Mouse (Mus musculus) megakaryocyte, embryonic 14.5 days (primary cell): ENCODE results near the gene Sohlh2. TPM values are rescaled to one million over a fixed set of nuclear protein-coding genes. Genes with fewer than 3 reads are reported as not detected.

Experiments used
- H3K27me3 ChIP-seq: replicated peaks from 2 replicates; pipeline ENCODE3; 2012; ENCODE audit warnings: inconsistent platforms
- H3K36me3 ChIP-seq: replicated peaks from 2 replicates; pipeline ENCODE3; 2012; ENCODE audit warnings: low read length, inconsistent platforms, mixed read lengths
- H3K4me1 ChIP-seq: 2 replicates; pipeline ENCODE4 v1.6.1; 2012; ENCODE audit warnings: inconsistent platforms
- H3K4me3 ChIP-seq: replicated peaks from 2 replicates; pipeline ENCODE3; 2012; ENCODE audit warnings: moderate library complexity, mild to moderate bottlenecking, inconsistent platforms
- H3K9me3 ChIP-seq: 2 replicates; pipeline ENCODE4 v1.6.1; 2012; ENCODE audit warnings: inconsistent platforms
- FLI1 ChIP-seq: IDR thresholded peaks from 2 replicates; pipeline ENCODE4 v1.6.1; 2012; ENCODE audit warnings: low read length, inconsistent platforms, mixed read lengths
- GATA1 ChIP-seq: IDR thresholded peaks from 3 replicates; pipeline ENCODE4 v1.6.1; 2012; ENCODE audit warnings: mixed read lengths, low read length, inconsistent platforms, borderline replicate concordance
- polyA plus RNA-seq: library from polyadenylated mRNA; stranded (reverse); fragments of >175 nt; gene quantifications from 2 replicates; pipeline ENCODE4 v1.2.3, GENCODE M21; 2012; ENCODE audit warnings: low replicate concordance; ENCODE audit not compliant: insufficient read depth

Sohlh2 gene
- polyA plus RNA-seq, 1 experiment, result not detected

DNA sequence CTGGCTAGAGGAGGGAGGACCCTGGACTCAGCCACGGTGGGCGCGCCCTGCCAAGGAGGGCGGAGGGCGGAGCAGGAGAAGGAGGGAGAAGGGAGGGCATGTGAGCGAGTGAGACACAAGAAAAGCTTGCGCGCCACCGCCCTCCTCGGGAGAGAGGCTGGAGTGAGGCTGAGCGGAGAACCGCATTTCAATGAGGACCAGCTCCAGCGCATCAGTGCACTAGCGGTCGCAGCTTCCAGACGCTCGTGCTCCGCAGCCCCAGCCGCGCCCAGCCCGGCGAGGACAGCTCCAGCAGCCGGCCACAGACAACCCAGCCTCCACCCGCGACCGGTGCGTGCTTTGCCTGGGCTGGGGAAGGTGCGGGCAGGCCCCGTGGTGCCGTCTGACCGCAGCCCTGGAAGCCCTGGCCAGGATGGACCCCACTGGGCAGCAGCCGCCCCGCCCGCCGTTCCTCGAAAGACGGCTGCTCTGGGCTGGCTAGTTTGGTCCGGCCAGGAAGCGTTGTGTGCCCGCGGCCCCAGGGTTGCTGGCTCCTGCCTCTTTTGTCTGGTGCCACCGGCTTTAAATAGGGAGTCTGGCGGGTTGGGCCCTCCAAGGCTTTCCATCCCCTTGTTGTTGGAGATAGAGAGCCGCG lies 60.7 kb downstream of the Sohlh2 start:
- Histone ChIP-seq H3K36me3 (no peaks in the 10 kb centered on the region), H3K27me3 (peaks cover 19% of the 10 kb centered on the region), H3K4me3 (no peak overlapping the region), H3K9me3 (peaks cover 23% of the 10 kb centered on the region; the same call in 1 of the 2 replicates), H3K4me1 (no peaks in the 10 kb centered on the region; the same call in 1 of the 2 replicates)
- TF ChIP-seq GATA1 (no peak), FLI1 (no peak)

DNA sequence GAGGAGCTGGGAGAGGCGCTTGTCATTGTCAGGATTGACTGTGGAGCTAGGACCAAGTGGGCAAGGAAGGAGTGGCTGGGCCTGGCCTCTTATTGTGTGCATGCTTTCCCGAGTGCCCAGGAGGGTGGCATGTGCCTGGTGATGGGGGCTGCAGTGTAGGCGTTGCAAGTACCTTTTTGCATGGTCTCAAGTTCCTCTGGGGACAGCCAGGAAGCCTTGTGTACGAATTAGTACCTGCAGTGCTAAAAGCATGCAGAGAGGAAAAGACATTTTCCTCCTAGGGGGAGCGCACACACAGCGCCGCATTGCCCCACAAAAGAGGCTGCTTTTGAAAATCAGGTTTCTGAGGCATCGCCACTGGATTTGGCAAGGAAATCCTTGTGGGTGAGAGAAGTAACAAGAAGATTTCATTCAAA lies 61.2 kb downstream of the Sohlh2 start:
- H3K36me3 ChIP-seq, result no peaks in the 10 kb centered on the region

DNA sequence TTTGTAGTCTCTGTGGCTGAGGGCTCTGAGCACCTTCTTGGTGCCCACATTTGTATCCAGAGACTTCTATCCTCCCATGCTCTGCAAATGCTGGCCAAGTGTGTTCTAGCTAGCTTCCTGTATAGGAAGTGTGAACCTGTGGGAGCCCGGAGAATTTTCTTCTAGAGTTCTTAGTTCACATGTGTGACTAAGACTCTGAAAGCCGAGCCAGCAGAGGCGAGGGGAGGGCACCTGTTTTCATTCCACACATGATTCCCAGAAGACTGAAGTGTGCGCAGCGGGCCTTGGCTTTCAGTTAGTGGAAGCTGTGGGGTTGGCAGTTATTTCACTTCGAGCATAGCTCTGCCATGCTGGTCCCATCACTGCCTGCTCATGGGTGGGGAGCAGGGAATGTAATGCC lies 62.3 kb downstream of the Sohlh2 start:
- no peaks in the 10 kb centered on the region; the same call in 1 of the 2 replicates for H3K4me1 ChIP-seq
- H3K36me3 ChIP-seq, result no peaks in the 10 kb centered on the region
- no peak overlapping the region for H3K4me3 ChIP-seq
- TF ChIP-seq GATA1, result no peak
- TF ChIP-seq FLI1, result no peak
- peaks cover 28% of the 10 kb centered on the region; the same call in 1 of the 2 replicates for H3K9me3 ChIP-seq
- H3K27me3 ChIP-seq, result peaks cover 19% of the 10 kb centered on the region

More for the DNA sequence above, 61.2 kb downstream of the Sohlh2 start:
- Histone ChIP-seq H3K9me3 (peaks cover 23% of the 10 kb centered on the region; the same call in 1 of the 2 replicates), H3K27me3 (peaks cover 19% of the 10 kb centered on the region), H3K4me1 (no peaks in the 10 kb centered on the region; the same call in 1 of the 2 replicates), H3K4me3 (no peak overlapping the region)
- TF ChIP-seq FLI1 (no peak), GATA1 (no peak)

DNA sequence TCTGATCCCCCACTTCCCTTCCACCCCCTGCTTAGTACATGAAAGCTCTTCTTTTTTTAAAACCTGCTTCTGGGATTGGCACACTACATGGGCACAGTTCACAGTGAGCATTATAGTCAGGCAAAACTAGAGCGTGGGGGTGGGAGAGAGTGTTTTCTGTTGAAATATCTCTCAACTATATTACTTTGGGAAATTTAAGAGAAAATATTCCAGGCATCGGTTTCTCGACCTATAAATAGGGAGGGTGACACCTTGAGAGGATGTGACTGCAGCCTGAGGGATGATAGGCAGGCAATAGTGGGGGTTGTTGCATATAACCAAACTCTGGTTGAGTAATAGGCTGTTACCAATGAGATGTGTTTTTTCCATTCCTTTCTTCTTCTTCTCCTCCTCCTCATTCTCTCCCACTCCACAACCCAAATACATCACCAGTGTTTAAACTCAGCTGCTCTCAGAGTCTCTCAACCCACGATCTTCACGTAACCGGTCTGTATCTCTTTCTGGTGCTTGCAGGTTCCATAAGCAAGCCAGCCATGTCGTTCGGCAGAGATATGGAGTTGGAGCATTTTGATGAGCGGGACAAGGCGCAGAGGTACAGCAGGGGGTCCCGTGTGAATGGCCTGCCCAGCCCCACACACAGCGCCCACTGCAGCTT lies 64.9 kb downstream of the Sohlh2 start:
- Histone ChIP-seq H3K27me3 (peaks cover 18% of the 10 kb centered on the region), H3K4me1 (no peaks in the 10 kb centered on the region; the same call in 1 of the 2 replicates), H3K4me3 (no peak overlapping the region), H3K36me3 (no peaks in the 10 kb centered on the region), H3K9me3 (peaks cover 24% of the 10 kb centered on the region; the same call in 1 of the 2 replicates)
- TF ChIP-seq FLI1 (no peak), GATA1 (no peak)

DNA sequence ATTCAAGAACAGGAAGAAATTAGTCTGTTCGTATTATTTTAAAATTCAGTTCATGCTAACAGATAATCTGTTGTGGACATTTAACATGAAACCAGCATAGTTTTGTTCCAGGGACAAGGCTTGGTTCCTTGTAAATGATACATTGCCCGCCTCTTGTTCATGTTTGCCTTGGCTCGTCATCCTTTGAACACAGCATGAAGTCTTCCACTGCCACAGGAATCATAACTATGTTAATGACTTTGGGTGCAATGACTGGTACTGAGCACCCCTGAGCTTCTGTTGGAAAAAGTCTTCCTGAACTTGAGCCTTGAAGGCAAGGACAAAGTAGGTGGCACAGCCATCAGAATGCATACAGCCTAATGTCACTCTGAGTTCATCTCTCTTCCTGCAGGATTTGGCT lies 66.2 kb downstream of the Sohlh2 start:
- H3K27me3 ChIP-seq, result peaks cover 5% of the 10 kb centered on the region
- H3K36me3 ChIP-seq, result no peaks in the 10 kb centered on the region
- TF ChIP-seq GATA1, result no peak
- H3K4me1 ChIP-seq, result no peaks in the 10 kb centered on the region
- no peak overlapping the region for H3K4me3 ChIP-seq
- peaks cover 16% of the 10 kb centered on the region; the same call in 1 of the 2 replicates for H3K9me3 ChIP-seq

DNA sequence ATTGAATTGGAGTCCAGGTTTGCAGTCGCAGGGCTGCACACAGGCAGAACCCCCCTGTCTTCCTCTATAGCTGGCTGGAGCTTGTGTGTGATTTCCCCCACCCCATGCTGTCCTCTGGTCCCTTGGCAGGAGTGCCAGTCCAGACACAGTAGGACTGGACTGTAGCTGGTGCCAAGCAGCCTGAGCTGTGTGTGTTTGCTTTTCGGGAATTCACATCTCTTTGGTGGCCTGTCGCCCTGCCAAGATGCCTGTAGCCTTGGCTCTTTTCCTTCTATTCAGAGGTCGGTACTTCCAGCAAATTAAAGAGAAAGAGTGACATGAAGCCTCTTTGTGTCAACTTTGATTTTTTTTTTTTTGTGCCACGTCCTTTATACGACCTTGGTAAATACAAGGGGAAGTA lies 66.7 kb downstream of the Sohlh2 start:
- no peaks in the 10 kb centered on the region for H3K4me1 ChIP-seq
- H3K9me3 ChIP-seq, result peaks cover 14% of the 10 kb centered on the region; the same call in 1 of the 2 replicates
- no peak overlapping the region for H3K4me3 ChIP-seq

DNA sequence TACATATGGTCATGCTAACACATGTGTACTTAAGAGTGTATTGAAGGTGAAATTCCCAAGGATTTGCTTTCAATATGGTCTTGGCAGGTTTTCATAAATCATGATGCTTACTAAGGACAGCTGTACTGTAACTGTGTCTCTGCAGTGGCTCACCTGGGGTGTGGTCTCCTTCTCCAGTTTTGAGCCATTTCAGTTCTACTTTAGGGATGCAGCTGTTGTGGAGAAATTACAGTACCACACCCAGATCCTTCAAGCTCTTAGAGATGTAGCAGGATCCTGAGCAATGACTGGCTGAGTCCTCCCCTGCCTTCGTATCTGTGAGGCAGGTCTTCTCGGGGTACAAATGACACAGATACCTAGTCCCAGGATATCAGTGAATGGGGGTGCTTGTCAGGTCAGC lies 68.8 kb downstream of the Sohlh2 start:
- Histone ChIP-seq H3K4me3 (no peak overlapping the region), H3K4me1 (no peaks in the 10 kb centered on the region), H3K27me3 (no peaks in the 10 kb centered on the region), H3K9me3 (peaks cover 21% of the 10 kb centered on the region), H3K36me3 (no peaks in the 10 kb centered on the region)
- no peak for TF ChIP-seq GATA1
- no peak for TF ChIP-seq FLI1

More for the DNA sequence above, 66.7 kb downstream of the Sohlh2 start:
- H3K36me3 ChIP-seq, result no peaks in the 10 kb centered on the region
- no peak for TF ChIP-seq GATA1
- peaks cover under 1% of the 10 kb centered on the region for H3K27me3 ChIP-seq

Other genes starting within 250 kb of the Sohlh2 start
- gene Ccna1, start 126.5 kb upstream of the Sohlh2 start, polyA plus RNA-seq, result not detected in 2 replicates
- gene Spg20, start 69.9 kb upstream of the Sohlh2 start, polyA plus RNA-seq, result 2.8 and 3.4 TPM in 2 replicates
- not detected in 2 replicates for gene Ccdc169, start 44.7 kb upstream of the Sohlh2 start, polyA plus RNA-seq
- not detected in 2 replicates for gene Dclk1, start 60.3 kb downstream of the Sohlh2 start, polyA plus RNA-seq